Mouse (Mus musculus) MEL (cell line): ENCODE measurements around the gene Mettl17.

Experiments used
- CTCF ChIP-seq, 3 experiments: IDR thresholded peaks in 2 of 3; conservative IDR thresholded peaks in 1 of 3; 2 replicates each; pipeline ENCODE4 v1.5.1; 2011 to 2012; ENCODE audit warnings: low read length in 3 of 3, low read depth in 2 of 3, mild to moderate bottlenecking in 2 of 3, improper control_type of control experiment in 1 of 3, inconsistent platforms in 1 of 3, mixed read lengths in 1 of 3, moderate library complexity in 1 of 3; ENCODE audit not compliant: control insufficient read depth in 1 of 3, insufficient read depth in 1 of 3, poor library complexity in 1 of 3, severe bottlenecking in 1 of 3
- EP300 ChIP-seq, 2 experiments: IDR thresholded peaks; 2 replicates each; pipeline ENCODE4 v1.6.1; 2011; ENCODE audit warnings: improper control_type of control experiment in 2 of 2, low read length in 2 of 2, low read depth in 1 of 2, mild to moderate bottlenecking in 1 of 2
- POLR2A ChIP-seq, 2 experiments: IDR thresholded peaks; 2 replicates each; pipeline ENCODE4 v1.6.1; 2011 to 2012; ENCODE audit warnings: low read length in 2 of 2, mild to moderate bottlenecking in 2 of 2, control low read depth in 1 of 2, improper control_type of control experiment in 1 of 2, low read depth in 1 of 2, moderate library complexity in 1 of 2; ENCODE audit not compliant: control insufficient read depth in 1 of 2, insufficient read depth in 1 of 2, poor library complexity in 1 of 2
- SIN3A ChIP-seq: IDR thresholded peaks from 2 replicates; pipeline ENCODE4 v1.6.1; 2012; ENCODE audit warnings: low read length, improper control_type of control experiment, inconsistent platforms
- ZC3H11A ChIP-seq: IDR thresholded peaks from 2 replicates; pipeline ENCODE4 v1.6.1; 2012; ENCODE audit warnings: low read depth, mild to moderate bottlenecking, inconsistent platforms, low read length, improper control_type of control experiment

DNA sequence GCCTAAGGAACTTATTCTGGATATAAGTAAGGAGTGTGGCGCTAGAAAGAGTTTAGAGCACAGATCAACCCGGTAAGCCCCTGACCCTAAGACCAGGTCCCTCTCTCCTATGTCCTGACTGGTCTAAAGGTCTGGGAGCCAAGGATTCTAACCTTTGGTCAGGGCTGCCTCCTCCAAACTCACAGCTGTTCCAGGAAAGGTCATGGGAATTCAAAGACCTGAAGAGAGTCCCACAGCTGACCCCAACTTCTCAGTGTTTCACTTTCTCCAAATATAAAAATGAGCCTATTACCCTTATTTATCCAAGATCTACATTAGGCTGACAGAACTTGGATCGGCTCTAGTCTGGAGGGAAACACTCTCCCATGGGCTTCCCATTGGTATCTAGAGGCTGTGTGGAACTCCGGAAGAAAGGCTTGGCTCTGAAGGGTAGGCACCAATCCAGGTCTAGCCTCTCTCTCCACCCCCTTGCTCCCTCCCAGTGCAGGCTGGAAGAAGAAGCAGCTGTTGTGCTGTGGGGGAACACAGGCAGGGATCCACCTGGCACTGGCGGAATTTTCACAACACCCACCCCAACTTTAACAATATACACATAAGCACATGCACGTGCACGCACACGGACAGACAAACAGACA lies 44.8 kb downstream of the Mettl17 start:
- no peak for TF ChIP-seq ZC3H11A
- TF ChIP-seq EP300 (IDR thresholded peaks at IDR 0.05; ENCODE audit: low read depth in 1 of 2, low read length in 2 of 2), result no peak
- no peak for TF ChIP-seq CTCF (IDR thresholded peaks at IDR 0.05 in 2 of 3, conservative IDR thresholded peaks at IDR 0.05 in 1 of 3; ENCODE audit: control insufficient read depth in 1 of 3, insufficient read depth in 1 of 3, low read depth in 2 of 3, low read length in 3 of 3, poor library complexity in 1 of 3, severe bottlenecking in 1 of 3)
- no peak for TF ChIP-seq POLR2A (IDR thresholded peaks at IDR 0.05; ENCODE audit: control insufficient read depth in 1 of 2, insufficient read depth in 1 of 2, low read depth in 1 of 2, low read length in 2 of 2, poor library complexity in 1 of 2)
- no peak for TF ChIP-seq SIN3A
